Mouse (Mus musculus) thymus, adult 2 months (tissue): ENCODE measurements around the gene Glrx5. TPM values are rescaled to one million over a fixed set of nuclear protein-coding genes. Genes with fewer than 3 reads are reported as not detected.

ENCODE experiments used
- DNase-seq: peaks from one replicate; pipeline ENCODE4 v3.0.0; 2021
- H3K27ac ChIP-seq: fragments of 200-500 bp; 2 replicates; pipeline ENCODE4 v1.5.1; 2012; ENCODE audit warnings: low read length, control low read depth; ENCODE audit not compliant: control insufficient read depth, insufficient read depth
- H3K27me3 ChIP-seq: fragments of 200-500 bp; 2 replicates; pipeline ENCODE4 v1.6.1; 2012; ENCODE audit warnings: mild to moderate bottlenecking, low read length, moderate library complexity, mixed read lengths; ENCODE audit not compliant: control insufficient read depth, insufficient read depth
- H3K36me3 ChIP-seq: fragments of 200-500 bp; 2 replicates; pipeline ENCODE4 v1.6.1; 2012; ENCODE audit warnings: mild to moderate bottlenecking, low read length, moderate library complexity; ENCODE audit not compliant: control insufficient read depth, insufficient read depth
- H3K4me1 ChIP-seq: fragments of 200-500 bp; replicated peaks from 2 replicates; pipeline ENCODE4 v1.6.1; 2012; ENCODE audit warnings: low read length; ENCODE audit not compliant: control insufficient read depth, insufficient read depth
- H3K4me3 ChIP-seq: fragments of 200-500 bp; 2 replicates; pipeline ENCODE4 v1.5.1; 2012; ENCODE audit warnings: mild to moderate bottlenecking, low read length, control low read depth, moderate library complexity; ENCODE audit not compliant: control insufficient read depth, insufficient read depth
- CTCF ChIP-seq: fragments of 200-500 bp; IDR thresholded peaks from 2 replicates; pipeline ENCODE4 v1.5.1; 2012; ENCODE audit warnings: mild to moderate bottlenecking, control low read depth, low read length, moderate library complexity, borderline replicate concordance; ENCODE audit not compliant: control insufficient read depth, poor library complexity, insufficient read depth; ENCODE audit errors: extremely low read depth
- POLR2A ChIP-seq: fragments of 200-500 bp; IDR thresholded peaks from 2 replicates; pipeline ENCODE4 v1.6.1; 2012; ENCODE audit warnings: mild to moderate bottlenecking, low read length, control low read depth, moderate library complexity; ENCODE audit not compliant: control insufficient read depth, poor library complexity, insufficient read depth; ENCODE audit errors: extremely low read depth
- WGBS: fragments of 180-500 bp; shearing (Covaris S2); methylation state at CpG from one replicate; pipeline ENCODE4 v1.1.7; 2018; 5-methylcytosine and 5-hydroxymethylcytosine counted together
- polyA plus RNA-seq: library from polyadenylated mRNA; depleted of rRNA; stranded (reverse); fragments of >200 nt; gene quantifications from 2 replicates; pipeline ENCODE4 v1.2.3, GENCODE M21; 2012; rRNA removed

Gene Glrx5
- polyA plus RNA-seq, 1 experiment: 66.6 TPM

DNA sequence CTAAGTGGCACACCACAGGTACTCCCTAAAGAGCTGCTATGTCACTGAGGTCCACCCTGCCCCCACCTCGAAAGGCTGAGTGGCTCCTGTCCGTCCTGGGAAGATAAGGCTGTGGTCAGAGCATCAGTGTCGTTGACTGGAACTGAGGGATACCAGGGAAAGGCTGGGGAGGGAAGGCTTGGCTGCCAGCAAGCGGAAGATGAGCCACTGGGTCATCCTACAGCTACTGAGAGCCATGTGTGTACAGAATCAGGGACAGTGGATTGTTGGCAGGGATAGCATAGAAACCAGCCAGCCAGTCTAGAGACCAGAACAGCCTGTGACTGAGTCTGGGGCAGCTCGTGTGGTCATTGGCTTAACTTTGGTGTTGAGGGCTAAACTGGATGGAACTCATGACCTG is 51.7 kb downstream of the Glrx5 start:
- WGBS: 82% methylated on average over 5 of the region's 5 CpGs
- Histone ChIP-seq H3K36me3 (no peaks in the 10 kb centered on the region), H3K4me1 (no peaks in the 10 kb centered on the region), H3K27me3 (no peaks in the 10 kb centered on the region), H3K27ac (no peak overlapping the region), H3K4me3 (no peak overlapping the region)
- TF ChIP-seq POLR2A (no peak), CTCF (no peak)
- no peak for DNase-seq

- no peaks in the 10 kb centered on the region for H3K27me3 ChIP-seq
- no peak overlapping the region for H3K27ac ChIP-seq
- H3K36me3 ChIP-seq: no peaks in the 10 kb centered on the region
- TF ChIP-seq POLR2A (no peak), CTCF (no peak)
- 92% methylated on average over 6 of the region's 6 CpGs for WGBS
- H3K4me3 ChIP-seq: no peak overlapping the region
- no peaks in the 10 kb centered on the region for H3K4me1 ChIP-seq
- no peak for DNase-seq
These were observed 52.3 kb downstream of the Glrx5 start for GRCm38 (mm10) chr12:105084816-105085215.

DNA sequence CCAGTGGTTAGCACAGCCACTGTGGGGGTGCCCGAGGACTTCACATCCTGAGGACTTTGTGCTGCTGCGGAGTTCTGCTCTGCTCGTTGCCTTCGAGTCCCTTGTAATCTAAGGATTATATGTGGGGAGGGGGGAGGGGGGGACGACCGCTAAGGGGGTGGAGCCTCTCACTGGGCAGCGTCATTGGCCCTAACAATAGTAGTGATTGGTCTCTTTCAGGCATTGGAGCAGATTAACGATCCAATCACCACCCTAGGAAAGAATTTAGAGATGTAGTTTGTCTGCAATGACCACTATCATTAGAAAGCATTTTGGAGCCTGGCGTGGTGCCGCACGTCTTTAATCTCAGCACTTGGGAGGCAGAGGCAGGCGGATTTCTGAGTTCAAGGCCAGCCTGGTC is 52.8 kb downstream of the Glrx5 start:
- H3K36me3 ChIP-seq: no peaks in the 10 kb centered on the region
- WGBS: 87% methylated on average over 12 of the region's 12 CpGs
- TF ChIP-seq POLR2A (no peak), CTCF (no peak)
- no peak overlapping the region for H3K27ac ChIP-seq
- DNase-seq: no peak
- no peak overlapping the region for H3K4me3 ChIP-seq
- no peaks in the 10 kb centered on the region for H3K27me3 ChIP-seq
- no peaks in the 10 kb centered on the region for H3K4me1 ChIP-seq

DNA sequence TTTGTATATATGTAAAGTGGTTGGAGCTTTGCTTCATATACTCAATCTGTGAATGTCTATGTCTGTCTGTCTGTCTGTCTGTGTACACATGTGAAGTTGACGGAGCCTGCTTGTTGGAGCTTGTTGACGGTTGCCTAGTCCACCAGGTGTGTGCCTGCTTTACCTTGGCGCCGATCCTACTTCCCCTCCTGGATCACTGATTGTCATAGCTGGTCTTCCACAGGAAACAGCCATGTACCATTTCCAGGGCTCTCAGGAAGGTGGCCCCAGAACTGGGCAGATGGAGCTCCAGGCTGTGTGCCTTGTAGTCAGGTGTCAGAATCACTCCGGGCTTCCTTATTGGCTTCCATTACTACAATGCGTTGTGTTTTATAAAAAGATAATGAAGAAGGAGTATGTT is 54.3 kb downstream of the Glrx5 start:
- H3K4me1 ChIP-seq: no peaks in the 10 kb centered on the region
- H3K27me3 ChIP-seq: no peaks in the 10 kb centered on the region
- DNase-seq: no peak
- no peaks in the 10 kb centered on the region for H3K36me3 ChIP-seq
- H3K27ac ChIP-seq: no peak overlapping the region
- TF ChIP-seq CTCF (no peak), POLR2A (no peak)
- no peak overlapping the region for H3K4me3 ChIP-seq
- WGBS: 93% methylated on average over 6 of the region's 6 CpGs

DNA sequence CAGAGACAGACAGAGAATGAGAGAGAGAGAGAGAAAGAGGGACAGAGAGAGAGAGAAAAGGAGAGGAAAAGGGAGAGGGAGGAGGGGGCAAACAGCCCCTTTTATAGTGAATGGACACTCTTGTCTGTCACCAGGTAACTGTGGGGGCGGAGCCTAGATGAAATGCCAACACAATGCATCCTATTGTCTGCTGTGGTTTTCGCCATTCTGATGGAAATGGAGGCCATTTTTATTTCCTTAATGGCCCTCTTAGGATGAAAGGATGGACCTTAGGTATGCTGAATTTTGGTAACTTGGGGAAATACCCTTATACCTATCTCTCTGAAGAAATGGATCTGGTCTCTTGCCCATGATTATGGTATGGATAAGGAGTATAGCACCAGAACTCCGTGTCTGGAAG is 54.9 kb downstream of the Glrx5 start:
- H3K36me3 ChIP-seq: no peaks in the 10 kb centered on the region
- no peak for DNase-seq
- no peak overlapping the region for H3K27ac ChIP-seq
- 95% methylated on average over 3 of the region's 3 CpGs for WGBS
- no peak overlapping the region for H3K4me3 ChIP-seq
- no peaks in the 10 kb centered on the region for H3K4me1 ChIP-seq
- no peaks in the 10 kb centered on the region for H3K27me3 ChIP-seq
- TF ChIP-seq CTCF (no peak), POLR2A (no peak)

GRCm38 (mm10) chr12:105089231-105089630 is 56.7 kb downstream of the Glrx5 start:
- DNase-seq: no peak
- Histone ChIP-seq H3K36me3 (no peaks in the 10 kb centered on the region), H3K27ac (no peak overlapping the region), H3K27me3 (no peaks in the 10 kb centered on the region), H3K4me3 (no peak overlapping the region), H3K4me1 (no peaks in the 10 kb centered on the region)
- TF ChIP-seq CTCF (no peak), POLR2A (no peak)
- WGBS: 95% methylated on average over 5 of the region's 5 CpGs

DNA sequence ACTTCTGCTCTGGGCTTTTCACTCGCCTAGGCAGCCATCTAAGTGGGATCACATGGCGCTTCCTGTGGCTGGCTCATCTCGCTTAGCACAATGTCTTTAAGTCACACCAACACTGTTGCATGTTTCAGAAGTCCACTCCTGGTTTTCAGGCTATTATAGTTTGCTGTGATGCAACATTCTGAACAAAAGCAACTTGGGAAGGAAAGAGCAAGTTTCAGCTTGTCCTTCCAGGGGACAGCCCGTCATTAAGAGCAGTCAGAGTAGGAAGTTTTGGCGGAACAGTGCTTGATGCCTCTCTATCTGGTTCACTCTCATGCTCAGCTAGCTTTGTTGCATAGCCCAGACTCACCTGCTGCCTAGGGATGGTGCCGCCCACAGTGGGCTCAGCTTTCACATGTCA is 59.1 kb downstream of the Glrx5 start:
- Histone ChIP-seq H3K36me3 (no peaks in the 10 kb centered on the region), H3K4me3 (no peak overlapping the region), H3K4me1 (no peaks in the 10 kb centered on the region), H3K27me3 (no peaks in the 10 kb centered on the region), H3K27ac (no peak overlapping the region)
- 90% methylated on average over 6 of the region's 6 CpGs for WGBS
- no peak for DNase-seq
- TF ChIP-seq CTCF (no peak), POLR2A (no peak)

Other genes with a start within 250 kb of the Glrx5 start
- gene Clmn, start 167.6 kb upstream of the Glrx5 start, polyA plus RNA-seq: 0.75 and 1.0 TPM in 2 replicates
- 16.4 and 20.1 TPM in 2 replicates for gene Syne3, start 22.9 kb upstream of the Glrx5 start, polyA plus RNA-seq
- gene Tcl1b2, start 113.3 kb downstream of the Glrx5 start, polyA plus RNA-seq: not detected in 2 replicates
- gene Tcl1b1, start 127.0 kb downstream of the Glrx5 start, polyA plus RNA-seq: not detected in 2 replicates
- 0.12 TPM in 1 of 2 replicates, not detected in the other for gene Tcl1b5, start 143.7 kb downstream of the Glrx5 start, polyA plus RNA-seq
- gene Tcl1b3, start 158.4 kb downstream of the Glrx5 start, polyA plus RNA-seq: not detected in 2 replicates
- gene Tcl1b4, start 169.3 kb downstream of the Glrx5 start, polyA plus RNA-seq: not detected in 2 replicates
- 0.18 TPM in 1 of 2 replicates, not detected in the other for gene Tcl1, start 190.1 kb downstream of the Glrx5 start, polyA plus RNA-seq